Mouse (Mus musculus): ENCODE data around the gene Sorcs3. TPM values are rescaled to one million over a fixed set of nuclear protein-coding genes. Genes with fewer than 3 reads are reported as not detected.

Gene Sorcs3
- polyA plus RNA-seq, 3 experiments from 2014 or later: 0.16 TPM; not detected in 2

DNA sequence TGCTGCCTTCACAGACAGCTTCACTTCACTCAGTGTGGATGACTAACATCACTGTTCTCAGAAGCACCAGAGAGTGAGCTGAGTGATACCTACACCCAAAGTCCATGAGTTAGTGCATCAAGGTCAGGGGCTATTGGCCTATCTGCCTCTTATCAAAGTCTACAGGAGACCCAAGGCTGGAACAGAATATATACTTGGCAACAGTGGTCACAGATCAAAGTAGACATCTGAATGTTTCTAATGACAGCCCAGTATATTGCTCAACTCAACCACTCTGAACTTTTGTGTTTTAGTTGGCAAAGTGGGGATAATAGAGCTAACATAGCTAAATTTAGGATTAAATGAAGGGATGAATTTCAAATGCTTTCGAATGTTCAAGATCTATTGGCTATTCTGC lies 501.1 kb downstream of the Sorcs3 start:
- ATAC-seq: no peak

DNA sequence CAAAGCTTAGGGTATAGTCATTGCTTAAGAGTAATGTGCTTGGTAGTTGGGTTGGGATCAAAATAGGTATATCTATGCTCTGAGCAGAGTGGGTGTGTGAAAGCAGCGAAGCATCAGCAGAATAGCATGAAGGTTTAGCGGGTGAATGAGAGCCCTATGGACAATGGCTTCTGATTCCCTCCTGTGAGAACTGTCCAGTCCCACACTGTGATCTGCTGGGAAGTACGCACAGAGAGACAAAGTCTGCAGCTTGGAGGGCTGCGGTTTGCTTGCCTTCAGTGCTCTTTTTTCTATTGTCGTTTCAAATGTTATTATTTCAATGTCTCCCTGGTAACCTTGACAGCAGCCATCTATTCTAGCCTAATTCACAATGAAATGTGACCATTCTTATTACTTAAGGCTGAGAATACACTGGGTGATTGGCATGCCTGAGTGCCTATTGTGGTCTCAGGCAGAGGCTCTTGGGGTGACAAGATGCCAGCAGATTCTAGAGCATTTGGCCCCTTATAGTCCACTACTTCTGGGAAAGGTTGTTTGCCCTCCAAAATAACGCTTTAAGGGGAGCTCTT lies 520.1 kb downstream of the Sorcs3 start:
- no peak for ATAC-seq

DNA sequence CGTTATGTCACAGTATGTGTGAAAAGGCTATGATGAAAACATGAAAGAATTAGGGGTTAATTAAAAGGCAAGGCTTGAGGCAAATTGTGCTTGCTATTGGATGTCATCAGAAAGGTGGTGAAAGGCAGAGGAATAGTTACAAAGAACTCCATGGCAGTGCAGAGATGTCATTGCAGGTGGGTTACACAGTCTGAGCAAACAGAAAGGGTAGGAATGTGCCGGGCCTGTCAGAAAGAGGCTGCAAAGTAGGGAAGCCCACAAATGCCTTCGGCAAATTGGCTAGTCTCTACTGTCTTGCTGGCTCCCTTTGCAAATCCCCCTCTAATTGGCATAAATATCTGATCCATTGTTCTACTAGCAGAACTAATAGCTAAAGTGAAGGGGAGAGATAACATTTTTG lies 521.2 kb downstream of the Sorcs3 start:
- ATAC-seq: no peak

DNA sequence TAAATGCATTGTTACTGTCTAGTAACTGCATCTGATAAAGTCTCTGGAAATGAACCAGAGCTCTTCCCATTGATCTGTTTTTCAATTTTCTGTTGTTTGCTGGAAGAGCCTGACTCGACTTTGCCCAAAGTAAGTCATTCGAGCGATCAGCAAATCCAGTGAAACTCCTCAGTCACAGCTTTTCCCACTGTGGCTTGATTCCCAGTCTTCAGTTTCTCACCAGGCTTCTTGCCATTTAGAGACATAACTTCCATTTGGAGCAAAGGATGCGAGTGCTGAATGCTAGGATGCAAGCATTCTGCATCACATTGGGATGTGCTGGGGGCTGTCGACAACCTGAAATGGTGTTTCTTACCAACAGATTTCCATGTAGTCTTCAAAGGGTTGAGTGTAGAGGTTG lies 521.8 kb downstream of the Sorcs3 start:
- no peak for ATAC-seq

DNA sequence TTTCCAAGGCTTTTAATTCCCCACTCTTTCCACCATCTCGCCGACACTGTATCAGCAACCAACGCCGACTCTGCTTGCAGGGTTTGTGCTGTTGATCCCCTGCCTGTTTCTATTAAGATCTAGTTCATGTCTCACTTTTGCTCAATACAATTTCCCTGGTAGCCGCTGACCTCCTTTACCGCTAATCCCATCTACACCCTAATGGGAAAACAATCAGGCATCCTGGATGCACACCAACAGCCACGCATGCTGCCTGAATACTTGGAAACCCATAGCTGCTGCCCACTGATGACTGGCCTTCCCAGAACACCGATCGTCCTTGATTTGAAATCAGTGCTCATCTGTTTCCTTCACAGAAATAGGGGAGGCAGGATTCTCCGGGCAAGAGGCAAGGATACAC lies 525.9 kb downstream of the Sorcs3 start:
- no peak for ATAC-seq

DNA sequence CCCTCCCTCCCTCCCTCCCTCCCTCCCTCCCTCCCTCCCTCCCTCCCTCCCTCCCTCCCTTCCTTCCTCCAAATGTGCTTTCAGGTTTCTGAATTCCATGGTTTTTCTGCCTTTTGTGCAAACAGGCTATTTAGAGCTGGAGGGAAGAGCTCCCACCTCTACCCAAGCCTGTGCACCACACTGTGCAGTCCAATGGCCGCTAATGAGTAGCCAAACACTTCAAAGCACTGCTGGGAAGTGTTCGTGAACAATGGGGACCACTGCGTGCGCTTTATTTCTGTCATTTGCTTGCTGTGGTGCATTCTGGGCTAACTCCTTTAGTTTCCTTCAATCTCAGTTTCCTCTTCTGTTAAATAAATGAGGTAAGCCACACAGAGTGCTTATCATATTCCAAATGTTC lies 528.5 kb downstream of the Sorcs3 start:
- ATAC-seq: no peak

DNA sequence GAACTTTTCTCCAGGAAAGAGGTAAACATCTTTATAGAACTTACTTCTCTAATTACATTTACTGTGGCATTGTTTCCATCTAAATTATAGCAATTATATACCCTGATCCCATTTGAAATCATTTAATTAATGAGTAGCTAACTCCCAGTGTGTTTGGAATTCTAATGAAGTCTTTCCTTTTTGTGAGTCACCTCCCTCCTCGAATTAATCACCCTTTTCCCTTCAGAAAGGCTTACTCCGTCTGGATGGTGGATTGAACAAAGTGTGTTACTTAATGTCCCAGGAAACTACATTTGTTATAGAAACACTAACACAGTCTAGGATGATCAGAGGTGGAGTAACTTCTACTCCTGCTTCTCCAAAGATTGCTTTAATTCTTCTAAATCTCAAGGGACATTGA lies 531.7 kb downstream of the Sorcs3 start:
- no peak for ATAC-seq

DNA sequence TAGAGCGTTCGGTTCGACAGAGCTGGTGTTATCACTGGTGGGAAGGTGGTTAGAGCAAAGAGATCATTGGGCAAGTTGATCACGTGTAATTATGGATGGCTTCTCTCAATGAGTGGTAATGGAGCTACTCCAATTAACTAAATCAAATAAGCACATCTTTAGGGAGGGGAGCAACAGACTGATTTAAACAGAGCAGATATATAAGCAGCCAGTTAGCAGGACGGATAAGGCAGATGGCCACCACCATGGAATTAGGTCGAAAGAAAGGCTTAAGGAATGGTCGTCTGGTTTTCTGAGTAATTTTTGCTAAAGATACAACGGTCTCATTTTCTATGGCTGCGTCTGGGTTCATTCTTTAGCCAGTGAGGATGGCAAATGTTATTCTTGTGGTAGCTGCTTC lies 549.3 kb downstream of the Sorcs3 start:
- ATAC-seq: no peak

DNA sequence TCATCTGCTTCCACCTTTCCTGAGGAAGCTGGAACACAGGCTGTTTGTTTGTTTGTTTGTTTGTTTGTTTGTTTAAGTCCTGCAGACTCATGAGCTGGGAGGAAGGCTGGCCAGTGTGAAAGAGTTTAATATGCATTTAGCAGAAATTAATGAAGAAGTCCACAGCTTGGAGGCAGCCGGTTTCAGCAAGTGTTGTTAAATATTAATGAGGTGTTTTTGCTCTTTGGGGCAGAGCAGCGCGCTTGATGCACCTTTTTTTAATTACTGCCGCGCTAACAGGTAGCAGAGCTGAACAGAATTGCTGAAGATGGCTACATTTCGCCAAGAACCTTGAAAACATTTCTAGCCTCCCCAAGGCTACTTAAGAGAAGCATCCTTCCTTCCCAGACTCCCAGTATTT lies 551.0 kb downstream of the Sorcs3 start:
- no peak for ATAC-seq

DNA sequence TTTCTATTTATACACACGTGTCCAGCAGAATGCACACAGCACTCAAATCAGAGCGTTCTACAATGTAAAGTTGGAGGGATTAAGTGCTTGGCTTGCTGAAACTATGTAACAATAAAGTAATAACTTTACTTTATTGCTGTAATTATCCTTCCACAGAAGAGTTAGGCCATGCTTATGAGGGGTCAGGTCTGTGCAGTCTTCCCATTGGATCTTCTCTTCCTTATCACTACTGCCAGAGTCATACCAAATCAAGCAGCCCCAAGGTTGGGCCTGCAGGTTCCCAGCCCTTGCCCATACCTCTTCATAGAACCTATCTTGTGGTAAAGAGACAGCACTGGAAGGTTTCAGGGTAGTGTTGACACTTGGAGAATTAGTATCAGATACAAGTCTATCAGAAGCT lies 560.7 kb downstream of the Sorcs3 start:
- ATAC-seq: no peak

DNA sequence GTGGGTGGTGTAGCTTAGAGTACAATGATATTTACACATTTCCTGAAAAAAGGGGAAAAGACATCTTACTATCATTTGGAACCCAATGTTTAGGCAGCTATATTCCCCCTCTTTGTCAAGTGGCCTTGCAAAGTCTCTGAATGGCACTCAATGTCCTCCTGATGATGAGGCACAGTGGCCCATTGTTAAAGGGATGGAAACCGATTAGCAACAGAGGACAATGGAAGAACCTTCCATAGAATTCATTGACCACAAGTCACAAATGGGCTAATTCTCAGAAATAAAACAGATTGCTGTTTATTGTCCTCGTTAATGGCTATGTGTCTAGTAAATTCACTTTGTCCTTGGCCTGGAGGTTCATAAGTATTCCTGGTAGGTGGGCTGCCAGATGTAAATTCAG lies 565.7 kb downstream of the Sorcs3 start:
- ATAC-seq: no peak

DNA sequence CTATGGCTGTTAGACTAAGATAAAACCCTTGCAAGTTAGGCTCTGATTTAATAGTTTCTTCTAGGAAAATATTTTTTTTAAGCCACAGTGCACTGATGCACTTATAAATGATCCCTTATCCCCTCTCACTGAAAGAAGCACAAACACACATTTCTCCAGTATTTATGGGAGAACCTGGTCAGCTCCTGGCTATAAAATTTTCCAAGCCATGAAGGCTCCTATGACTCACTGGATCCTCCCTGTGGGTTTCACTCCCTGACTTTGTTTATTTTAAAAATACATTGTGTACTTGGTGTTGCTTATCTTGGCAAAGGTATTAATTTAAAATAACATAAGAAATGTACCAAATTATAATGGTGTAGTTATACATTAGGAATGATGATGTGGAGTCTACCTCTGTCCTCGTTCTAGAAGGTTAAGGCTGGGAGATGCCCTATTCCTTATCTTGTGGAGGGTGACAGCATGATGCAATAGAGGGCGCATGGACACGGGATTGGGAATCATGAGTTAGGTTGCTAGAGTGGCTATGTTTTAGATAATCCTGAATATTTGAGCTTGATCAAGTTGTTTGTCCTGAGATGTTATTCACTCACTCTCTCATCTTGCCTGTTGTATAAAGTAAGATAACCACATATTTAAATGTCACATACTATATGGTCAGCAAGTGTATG lies 573.4 kb downstream of the Sorcs3 start:
- ATAC-seq: no peak

DNA sequence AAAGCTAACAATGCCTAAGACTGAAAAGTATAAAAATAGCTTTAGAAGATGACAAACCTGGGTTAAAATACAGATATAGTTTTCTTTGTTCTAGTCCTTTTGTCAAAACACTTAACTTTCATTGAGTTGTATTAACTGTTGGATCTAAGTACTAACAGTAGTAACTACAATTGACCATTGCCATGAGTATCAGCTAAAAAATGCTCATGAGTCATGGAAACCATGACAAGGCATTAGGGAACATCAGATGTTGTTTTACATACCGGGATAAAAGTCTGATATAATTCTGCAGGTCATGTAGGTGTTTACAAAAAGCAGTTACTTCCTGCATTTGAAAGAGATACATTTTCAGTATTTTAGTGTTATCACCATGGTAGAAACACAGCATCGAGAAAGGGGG lies 575.0 kb downstream of the Sorcs3 start:
- no peak for ATAC-seq

DNA sequence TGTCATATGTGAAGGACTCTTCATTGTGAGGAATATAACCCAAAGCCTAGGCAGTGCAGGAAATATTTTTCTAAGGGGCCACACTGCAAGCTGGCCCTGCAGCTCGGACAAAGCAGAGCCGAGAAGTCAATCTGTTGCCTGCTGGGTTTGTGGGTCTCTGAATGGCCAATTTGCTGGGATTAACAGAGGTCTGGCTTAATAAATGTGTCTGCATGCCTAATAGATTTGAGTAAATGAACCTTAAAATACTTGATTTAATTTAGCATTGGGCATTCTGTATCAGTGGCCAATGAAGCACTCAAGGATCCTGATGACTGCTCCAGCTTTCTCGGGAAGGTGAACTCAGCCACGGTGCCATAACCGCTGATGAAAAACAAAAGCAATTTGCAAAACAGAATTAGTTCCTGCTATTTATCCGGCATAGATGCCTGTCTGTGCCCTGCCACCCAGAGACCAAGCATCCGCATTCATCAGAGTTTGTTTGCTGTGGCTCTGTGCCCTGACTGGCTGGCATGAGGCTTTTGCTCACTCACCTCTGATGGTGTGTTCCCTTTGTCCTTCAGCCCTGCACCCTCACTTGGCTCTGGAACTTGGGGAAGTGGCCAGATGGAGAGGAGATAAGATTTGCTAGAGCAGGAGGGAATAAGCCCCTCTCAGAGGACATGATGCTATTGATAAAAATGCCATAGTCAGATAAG lies 576.3 kb downstream of the Sorcs3 start:
- no peak for ATAC-seq

DNA sequence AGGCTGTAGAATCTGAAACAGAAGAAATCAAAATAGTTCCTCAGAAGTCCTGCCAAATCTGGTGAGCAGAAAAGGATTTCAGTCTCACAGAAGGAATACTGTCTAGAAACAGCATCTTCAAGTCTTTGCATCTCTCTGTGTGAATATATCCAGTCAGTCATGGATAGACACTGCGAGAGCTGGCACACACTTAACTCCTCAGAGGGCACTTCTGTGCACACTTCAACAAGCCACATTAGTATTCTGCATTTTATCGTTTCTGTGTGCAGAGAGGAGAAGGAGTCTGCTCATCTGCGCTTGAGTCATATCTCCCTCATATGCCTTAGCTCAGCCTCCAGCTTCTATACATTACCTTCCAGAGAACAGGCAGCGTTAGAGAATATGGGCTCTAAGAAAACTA lies 581.4 kb downstream of the Sorcs3 start:
- ATAC-seq: no peak

DNA sequence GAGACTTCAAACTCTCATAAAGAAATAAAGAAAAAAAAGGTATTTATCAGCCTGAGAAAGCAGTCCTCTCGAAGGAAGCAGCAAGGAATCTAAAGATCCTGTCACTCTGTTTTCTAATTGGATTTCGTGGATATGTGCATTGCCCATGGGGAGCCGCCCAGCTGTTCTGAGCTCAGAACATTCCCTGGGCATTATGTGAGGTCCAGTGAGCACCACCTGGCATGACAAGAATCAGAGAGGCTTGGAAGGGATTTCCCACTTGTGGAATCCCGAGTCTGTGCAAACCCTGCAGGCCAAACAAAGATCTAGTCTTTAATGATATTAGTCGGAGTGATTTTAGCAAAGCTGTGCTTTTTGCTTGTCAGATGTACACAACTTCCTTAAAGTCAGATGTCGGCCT lies 598.7 kb downstream of the Sorcs3 start:
- ATAC-seq: no peak

DNA sequence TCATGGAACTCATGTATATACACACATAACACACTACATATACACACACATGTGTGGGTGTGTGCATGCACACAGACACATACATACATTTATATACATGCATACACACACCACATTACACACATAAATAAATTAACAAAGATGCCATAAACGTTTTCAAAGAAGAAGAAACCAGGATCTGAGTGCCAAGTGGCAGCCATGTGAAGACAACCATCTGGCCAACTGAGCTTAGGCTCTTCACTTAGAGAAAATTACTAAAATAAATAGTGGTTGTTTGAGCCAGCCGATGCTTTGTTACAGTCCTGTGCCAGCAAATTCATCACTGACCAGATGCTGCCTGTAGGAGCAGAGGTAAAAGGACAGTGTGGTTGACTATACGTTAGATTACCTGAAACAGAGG lies 605.7 kb downstream of the Sorcs3 start:
- ATAC-seq: no peak

DNA sequence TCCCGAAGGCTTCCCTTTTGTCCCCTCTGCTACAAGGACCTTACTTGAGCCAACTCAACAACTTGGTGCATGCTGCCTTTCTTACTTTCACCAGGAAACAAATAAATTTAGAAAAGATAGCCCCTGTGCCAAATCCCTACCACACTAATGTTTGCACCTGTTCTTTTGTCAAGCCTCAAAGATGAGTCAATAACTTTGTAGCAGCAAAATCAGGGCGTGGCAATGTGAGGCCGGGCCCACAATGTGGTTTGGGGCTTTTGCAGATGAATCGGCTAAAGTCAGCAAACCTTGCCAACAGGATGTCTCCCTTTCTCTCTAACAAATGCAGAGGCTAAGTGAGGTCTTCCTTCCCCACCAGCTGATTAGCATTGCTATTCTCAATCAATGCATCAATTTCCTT lies 608.0 kb downstream of the Sorcs3 start:
- ATAC-seq: no peak

DNA sequence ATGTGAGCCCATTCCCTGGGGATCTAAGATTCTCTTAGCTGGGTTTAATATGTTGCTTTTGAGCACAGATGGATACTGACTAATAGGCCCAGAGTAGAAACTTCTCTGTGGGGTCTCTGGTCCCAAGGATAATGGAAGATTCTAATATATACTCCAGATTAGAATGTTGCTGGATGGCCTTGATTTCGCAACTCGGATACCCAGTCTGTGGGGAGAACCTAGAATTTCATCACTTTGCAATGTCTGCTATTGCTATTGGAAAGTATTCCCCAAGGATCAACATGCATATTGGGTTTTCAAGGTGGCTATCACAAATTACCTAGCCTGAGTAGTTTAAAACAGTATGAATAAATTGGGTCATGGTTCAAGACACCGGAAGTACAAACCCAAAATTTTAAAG lies 609.2 kb downstream of the Sorcs3 start:
- ATAC-seq: no peak

DNA sequence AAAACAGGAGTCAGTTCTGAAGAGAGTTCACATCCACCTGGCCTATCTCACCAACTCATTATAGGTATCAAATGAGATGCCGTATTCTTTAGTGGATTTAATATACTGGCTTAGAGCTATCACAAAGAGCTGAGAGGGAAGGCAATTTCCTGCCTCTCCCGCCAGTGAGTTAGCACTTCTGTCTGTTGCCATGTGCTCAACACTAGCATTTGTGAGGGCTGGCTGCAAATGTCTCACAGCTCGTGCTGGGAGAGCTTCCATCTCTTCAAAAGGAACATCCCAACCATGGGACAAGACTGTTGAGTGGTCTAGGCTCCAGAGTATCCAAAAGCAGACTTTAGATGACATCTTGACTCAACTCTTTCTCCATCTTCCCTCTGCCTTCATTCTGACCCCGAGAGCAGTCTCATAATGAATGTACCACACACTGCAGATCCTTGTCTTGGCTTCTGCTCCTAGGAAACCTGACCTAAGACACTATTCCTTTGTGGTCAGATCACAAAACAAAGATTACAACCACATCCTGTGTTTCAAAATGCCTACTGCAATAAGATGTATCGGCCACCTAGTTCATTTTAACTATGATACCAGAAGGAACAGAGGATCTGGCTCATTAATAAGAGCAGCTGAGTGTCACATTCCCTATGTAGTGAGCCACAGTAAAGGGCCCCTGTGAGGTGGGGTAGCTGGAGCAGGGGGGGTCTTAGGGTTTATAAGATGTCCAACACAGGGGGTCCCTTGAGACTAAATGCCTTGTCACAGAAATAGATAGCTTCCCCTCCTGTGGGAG lies 614.9 kb downstream of the Sorcs3 start:
- ATAC-seq: no peak

DNA sequence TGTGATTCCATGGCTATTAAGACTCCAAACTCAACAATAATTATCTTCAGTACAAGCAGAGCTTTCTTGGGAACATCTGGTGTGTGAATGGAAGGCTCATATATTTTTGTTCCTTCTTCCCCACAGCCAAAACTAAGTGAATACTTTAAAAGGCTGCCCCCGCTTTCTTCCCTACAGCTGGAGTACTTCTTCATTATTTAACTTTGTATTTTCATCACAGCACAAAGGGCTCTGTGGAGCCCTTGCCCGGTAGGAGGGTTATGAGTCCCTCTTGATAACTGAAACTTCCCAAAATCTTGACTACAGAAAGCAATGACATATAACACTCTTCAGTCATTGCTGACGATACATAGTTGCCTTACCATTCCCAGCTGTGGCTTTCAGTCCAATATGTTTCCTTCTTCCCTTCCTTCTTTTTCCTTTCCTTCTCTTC lies 615.5 kb downstream of the Sorcs3 start:
- no peak for ATAC-seq

DNA sequence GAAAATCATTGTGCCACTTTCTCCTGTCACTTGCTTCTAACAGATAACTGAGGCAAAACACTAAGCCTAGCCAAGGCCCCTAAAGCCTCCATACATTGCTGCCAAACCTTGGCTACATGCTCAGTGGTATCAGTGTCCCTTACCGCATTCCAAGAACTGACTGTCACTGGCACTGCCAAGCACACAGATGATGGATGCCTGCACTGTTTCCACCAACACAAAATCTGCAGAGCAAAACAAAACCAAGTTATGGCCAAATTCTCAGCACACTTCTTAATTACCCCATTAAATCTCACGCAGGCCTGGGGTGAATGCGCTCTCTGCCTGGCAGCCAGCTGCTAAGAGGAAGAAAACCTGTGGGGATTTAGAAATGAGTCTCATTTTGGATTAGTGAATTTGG lies 628.5 kb downstream of the Sorcs3 start:
- ATAC-seq: no peak

DNA sequence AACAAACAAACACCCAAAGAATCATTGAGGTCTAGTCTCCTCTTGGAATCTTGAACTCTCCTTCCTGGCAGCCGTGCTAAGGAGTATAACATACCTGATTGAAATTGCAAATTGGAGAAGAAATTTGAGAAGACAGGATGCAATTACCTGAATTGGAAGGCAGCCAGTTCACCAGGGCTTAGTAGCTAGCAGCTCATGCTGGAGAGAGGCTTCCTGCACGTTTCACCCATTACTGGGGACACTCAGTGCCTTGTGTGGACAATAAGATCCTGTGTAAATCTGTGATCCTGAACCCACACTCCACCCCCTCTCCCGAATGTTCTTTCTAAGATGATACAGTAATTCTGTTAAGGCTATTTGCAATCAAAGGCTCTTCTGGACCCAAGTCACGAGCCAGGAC lies 633.6 kb downstream of the Sorcs3 start:
- no peak for ATAC-seq

DNA sequence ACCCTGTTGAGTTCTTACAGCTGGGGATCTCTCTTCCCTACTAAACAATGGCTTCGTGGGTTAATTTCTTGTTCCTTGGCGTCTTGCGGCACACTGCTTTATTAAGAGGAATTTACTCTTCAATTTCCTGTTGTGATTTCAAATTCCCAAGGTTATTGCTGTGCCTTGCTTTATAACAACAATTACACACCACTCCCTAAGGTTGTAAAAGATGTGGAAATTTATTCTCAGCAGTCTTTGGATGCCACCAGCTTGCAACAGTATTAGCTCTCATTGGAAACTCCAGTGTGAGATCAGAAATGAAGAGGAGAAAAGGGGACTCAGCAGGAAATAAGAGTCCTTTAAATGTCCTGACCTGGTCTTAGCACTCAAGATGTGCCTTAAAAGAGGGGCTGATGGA lies 641.9 kb downstream of the Sorcs3 start:
- ATAC-seq: no peak
